Mouse (Mus musculus) hindbrain, postnatal 0 days (tissue): ENCODE data around the gene Slc39a1. TPM values are rescaled to one million over a fixed set of nuclear protein-coding genes. Genes with fewer than 3 reads are reported as not detected.

Experiments used
- ATAC-seq: fragments of 200-750 bp; cut with Nextera tagmentation; 2 replicates; pipeline ENCODE4 v1.8.0; 2017; ENCODE audit warnings: mild to moderate bottlenecking, moderate TSS enrichment, moderate library complexity
- DNase-seq: peaks from one replicate; pipeline ENCODE4 v3.0.0-alpha.2; 2015; ENCODE audit warnings: low spot score
- H3K27ac ChIP-seq: fragments of 300-500 bp; sonication (generic); 2 replicates; pipeline ENCODE4 v1.5.1; 2014; ENCODE audit warnings: mild to moderate bottlenecking
- H3K27me3 ChIP-seq: fragments of 300-500 bp; sonication (generic); 2 replicates; pipeline ENCODE4 v1.6.1; 2014; ENCODE audit warnings: low read length, mixed read lengths; ENCODE audit not compliant: insufficient read depth
- H3K36me3 ChIP-seq: fragments of 300-500 bp; sonication (generic); 2 replicates; pipeline ENCODE4 v1.6.1; 2014; ENCODE audit warnings: low read length, mixed read lengths; ENCODE audit not compliant: insufficient read depth
- H3K4me1 ChIP-seq: fragments of 300-500 bp; sonication (generic); 2 replicates; pipeline ENCODE4 v1.6.1; 2014; ENCODE audit warnings: antibody characterized with exemption, low read length, mixed read lengths; ENCODE audit not compliant: insufficient read depth
- H3K4me2 ChIP-seq: fragments of 300-500 bp; sonication (generic); 2 replicates; pipeline ENCODE4 v1.6.1; 2014; ENCODE audit warnings: low read depth, mild to moderate bottlenecking, low read length, moderate library complexity, mixed read lengths
- H3K4me3 ChIP-seq: fragments of 300-500 bp; sonication (generic); 2 replicates; pipeline ENCODE4 v1.5.1; 2014; ENCODE audit warnings: low read length
- H3K9ac ChIP-seq: fragments of 300-500 bp; sonication (generic); replicated peaks from 2 replicates; pipeline ENCODE4 v1.6.1; 2014; ENCODE audit warnings: mild to moderate bottlenecking, low read length, moderate library complexity, mixed read lengths
- H3K9me3 ChIP-seq: fragments of 300-500 bp; sonication (generic); 2 replicates; pipeline ENCODE4 v1.6.1; 2016; ENCODE audit warnings: low read length, mixed read lengths
- CTCF ChIP-seq: IDR thresholded peaks from 2 replicates; pipeline ENCODE4 v1.5.1; 2016; ENCODE audit warnings: antibody characterized with exemption, control low read depth, low read depth
- WGBS: fragments of 180-500 bp; shearing (Covaris S2); extraction: QIAGEN DNeasy Blood & Tissue Kit; methylation state at CpG from one replicate; pipeline ENCODE4 v1.1.7; 2014; 5-methylcytosine and 5-hydroxymethylcytosine counted together
- polyA plus RNA-seq: library from polyadenylated mRNA; unstranded; fragments of >200 nt; fragmentation: Nextera tagmentation; extraction: Ambion mirVana; gene quantifications from 2 replicates; pipeline ENCODE4 v1.2.1, GENCODE M21; 2015
- total RNA-seq: library from RNA; depleted of rRNA; stranded (reverse); fragments of >200 nt; gene quantifications from 2 replicates; pipeline ENCODE4 v1.2.3, GENCODE M21; 2014

Slc39a1 gene
- total and polyA plus RNA-seq, 2 experiments from 2014 or later, result 70.1 to 105 TPM

DNA sequence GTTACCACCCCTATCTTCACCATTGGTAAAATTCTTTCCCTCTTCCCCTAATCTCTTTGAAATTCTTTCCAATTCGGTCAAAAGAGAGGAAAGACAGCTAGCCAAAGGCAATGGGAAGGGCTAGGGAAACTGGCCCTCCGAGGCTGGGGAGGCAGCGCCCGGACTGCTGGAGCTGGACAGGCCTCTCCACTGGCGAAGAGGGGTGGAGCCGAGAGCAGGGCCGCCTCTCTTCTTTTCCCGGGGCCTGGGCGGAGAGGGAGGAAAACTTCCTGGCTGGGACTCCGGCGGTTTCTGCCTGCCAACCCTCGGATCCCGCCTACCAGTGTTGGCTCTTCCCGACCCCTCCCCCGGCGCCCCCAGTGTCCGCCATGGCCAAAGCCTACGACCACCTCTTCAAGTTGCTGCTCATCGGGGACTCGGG lies 27.4 kb upstream of the Slc39a1 start:
- H3K4me1 ChIP-seq, result peaks cover 5% of the 10 kb centered on the region; the same call in 1 of the 2 replicates
- ATAC-seq (peak; percentile 75), DNase-seq (peak; percentile 68)
- TF ChIP-seq CTCF, result no peak
- no peaks in the 10 kb centered on the region for H3K9me3 ChIP-seq
- H3K27ac ChIP-seq, result peak overlapping the region; percentile 68
- H3K36me3 ChIP-seq, result no peaks in the 10 kb centered on the region
- peak overlapping the region; percentile 42 for H3K4me3 ChIP-seq
- H3K4me2 ChIP-seq, result peak overlapping the region; percentile 78
- WGBS, result 0% methylated on average over 19 of the region's 20 CpGs
- H3K27me3 ChIP-seq, result no peaks in the 10 kb centered on the region
- peak overlapping the region; percentile 35 for H3K9ac ChIP-seq

GRCm38 (mm10) chr3:90221123-90221522 lies 26.8 kb upstream of the Slc39a1 start:
- Histone ChIP-seq H3K9ac (peak overlapping the region; percentile 35), H3K4me2 (peak overlapping the region; percentile 78), H3K36me3 (no peaks in the 10 kb centered on the region), H3K27ac (no peak overlapping the region), H3K4me1 (peaks cover 5% of the 10 kb centered on the region; the same call in 1 of the 2 replicates), H3K9me3 (no peaks in the 10 kb centered on the region), H3K27me3 (no peaks in the 10 kb centered on the region), H3K4me3 (peak overlapping the region; percentile 42)
- DNase-seq (no peak), ATAC-seq (no peak)
- 27% methylated on average over 5 of the region's 5 CpGs for WGBS
- no peak for TF ChIP-seq CTCF

GRCm38 (mm10) chr3:90222455-90222854 lies 25.5 kb upstream of the Slc39a1 start:
- no peaks in the 10 kb centered on the region for H3K9me3 ChIP-seq
- no peak for TF ChIP-seq CTCF
- no peak for DNase-seq
- H3K9ac ChIP-seq, result no peak overlapping the region
- no peak for ATAC-seq
- H3K36me3 ChIP-seq, result no peaks in the 10 kb centered on the region
- H3K4me2 ChIP-seq, result no peak overlapping the region
- H3K4me1 ChIP-seq, result peaks cover 5% of the 10 kb centered on the region; the same call in 1 of the 2 replicates
- H3K27ac ChIP-seq, result no peak overlapping the region
- 82% methylated on average over 4 of the region's 4 CpGs for WGBS
- no peaks in the 10 kb centered on the region for H3K27me3 ChIP-seq
- no peak overlapping the region for H3K4me3 ChIP-seq

- H3K27me3 ChIP-seq, result no peaks in the 10 kb centered on the region
- no peak overlapping the region for H3K4me2 ChIP-seq
- H3K27ac ChIP-seq, result no peak overlapping the region
- 88% methylated on average over 3 of the region's 3 CpGs for WGBS
- no peak overlapping the region for H3K4me3 ChIP-seq
- peaks cover 5% of the 10 kb centered on the region; the same call in 1 of the 2 replicates for H3K4me1 ChIP-seq
- DNase-seq (no peak), ATAC-seq (no peak)
- H3K9me3 ChIP-seq, result no peaks in the 10 kb centered on the region
- no peak for TF ChIP-seq CTCF
- H3K36me3 ChIP-seq, result no peaks in the 10 kb centered on the region
- H3K9ac ChIP-seq, result 0 out of 2 replicates have a peak overlapping the region, but pooled peaks have one; percentile 9
Observed at GRCm38 (mm10) chr3:90222941-90223340, 25.0 kb upstream of the Slc39a1 start.

- H3K9ac ChIP-seq, result no peak overlapping the region
- no peak overlapping the region for H3K27ac ChIP-seq
- WGBS, result 85% methylated on average over 10 of the region's 10 CpGs
- H3K36me3 ChIP-seq, result no peaks in the 10 kb centered on the region
- H3K4me2 ChIP-seq, result no peak overlapping the region
- 0 out of 2 replicates have a peak, but pooled peaks have one; percentile 6 for TF ChIP-seq CTCF
- H3K4me3 ChIP-seq, result no peak overlapping the region
- no peak for DNase-seq
- H3K9me3 ChIP-seq, result no peaks in the 10 kb centered on the region
- peaks cover 5% of the 10 kb centered on the region; the same call in 1 of the 2 replicates for H3K4me1 ChIP-seq
- no peaks in the 10 kb centered on the region for H3K27me3 ChIP-seq
- no peak for ATAC-seq
Observed at GRCm38 (mm10) chr3:90224331-90224730, 23.6 kb upstream of the Slc39a1 start.

DNA sequence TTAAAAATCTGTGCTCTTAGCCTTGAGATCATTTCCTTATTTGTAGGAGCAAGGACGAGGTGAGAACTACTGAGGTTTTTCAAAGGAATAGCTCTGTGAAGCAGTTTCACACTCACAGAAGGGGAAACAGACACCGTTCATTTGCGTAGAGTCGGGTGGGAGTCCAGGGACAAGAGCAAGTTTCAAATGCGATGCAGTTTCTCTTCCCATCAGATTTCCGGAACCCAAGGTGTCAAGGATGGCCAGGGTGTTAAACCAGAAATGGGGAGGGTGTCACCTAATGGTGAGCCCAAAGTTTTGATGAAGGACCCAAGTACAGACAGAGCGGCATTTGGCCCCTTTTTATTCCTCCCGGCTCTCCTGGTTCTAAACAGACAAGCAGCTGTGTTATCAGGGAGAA lies 16.9 kb upstream of the Slc39a1 start:
- Histone ChIP-seq H3K9me3 (no peaks in the 10 kb centered on the region), H3K4me2 (peak overlapping the region; percentile 82), H3K27me3 (no peaks in the 10 kb centered on the region), H3K36me3 (peaks cover 10% of the 10 kb centered on the region), H3K27ac (peak overlapping the region; percentile 90; the same call in 1 of the 2 replicates), H3K9ac (peak overlapping the region; percentile 87; the same call in 1 of the 2 replicates), H3K4me3 (peak overlapping the region; percentile 85), H3K4me1 (peaks cover 9% of the 10 kb centered on the region)
- WGBS, result 18% methylated on average over 8 of the region's 8 CpGs
- ATAC-seq (no peak), DNase-seq (no peak)
- no peak for TF ChIP-seq CTCF
